Mouse (Mus musculus) common myeloid progenitor, adult 5-6 weeks (primary cell): ENCODE data around the gene Gm4187. TPM values are rescaled to one million over a fixed set of nuclear protein-coding genes. Genes with fewer than 3 reads are reported as not detected.
"Not testable (repeated sequence)": the region's sequence is repeated elsewhere in the genome, so short reads cannot be mapped to it uniquely, and the experiment has no call there.

Source experiments
- ATAC-seq: replicated peaks from 2 replicates; pipeline ENCODE4 v1.8.0; 2016; ENCODE audit warnings: low read depth, mild to moderate bottlenecking, moderate TSS enrichment, inconsistent platforms; ENCODE audit not compliant: poor library complexity, severe bottlenecking
- total RNA-seq: library from RNA; stranded (forward); fragments of 200-1000, 187-1606 nt; gene quantifications from 2 replicates; pipeline ENCODE4 v1.2.3, GENCODE M21; 2017

Gene Gm4187
- total RNA-seq: not detected in 2 replicates

- not testable (repeated sequence) for ATAC-seq
These were observed at the start of gene Gm4187 for GRCm38 (mm10) chr7:22329617-22330016. Gene Gm4187 (minus strand): TSS chr7:22329717.

GRCm38 (mm10) chr7:22370939-22371338, 41.4 kb upstream of the Gm4187 start, which contains the start of gene Gm8660:
Gene Gm8660 (minus strand): TSS chr7:22371039.
- ATAC-seq: not testable (repeated sequence)

Other genes starting within 250 kb of the Gm4187 start
- not detected in 2 replicates for gene Gm16451, start 211.5 kb downstream of the Gm4187 start, total RNA-seq
- gene Gm10666, start 195.0 kb downstream of the Gm4187 start, total RNA-seq: not detected in 2 replicates
- gene Vmn1r142, start 165.7 kb downstream of the Gm4187 start, total RNA-seq: not detected in 2 replicates
- gene Vmn1r143, start 140.3 kb downstream of the Gm4187 start, total RNA-seq: not detected in 2 replicates
- gene Gm8653, start 128.5 kb downstream of the Gm4187 start, total RNA-seq: not detected in 2 replicates
- gene Gm8453, start 100.2 kb downstream of the Gm4187 start, total RNA-seq: not detected in 2 replicates
- gene Gm8660, start 41.3 kb upstream of the Gm4187 start, total RNA-seq: not detected in 2 replicates
- gene Vmn1r148, start 83.9 kb upstream of the Gm4187 start, total RNA-seq: not detected in 2 replicates
- gene Vmn1r149, start 108.5 kb upstream of the Gm4187 start, total RNA-seq: not detected in 2 replicates
- not detected in 2 replicates for gene Gm10665, start 134.4 kb upstream of the Gm4187 start, total RNA-seq
- not detected in 2 replicates for gene Vmn1r151, start 170.0 kb upstream of the Gm4187 start, total RNA-seq
- gene Vmn1r152, start 193.2 kb upstream of the Gm4187 start, total RNA-seq: not detected in 2 replicates
- not detected in 2 replicates for gene Gm8677, start 205.2 kb upstream of the Gm4187 start, total RNA-seq
- not detected in 2 replicates for gene Gm4201, start 235.6 kb upstream of the Gm4187 start, total RNA-seq